Mouse (Mus musculus): ENCODE measurements around the gene H2-Ab1. TPM values are rescaled to one million over a fixed set of nuclear protein-coding genes. Genes with fewer than 3 reads are reported as not detected.

H2-Ab1 gene
- polyA plus RNA-seq, 1 experiment from 2014 or later, result 2.6 TPM

DNA sequence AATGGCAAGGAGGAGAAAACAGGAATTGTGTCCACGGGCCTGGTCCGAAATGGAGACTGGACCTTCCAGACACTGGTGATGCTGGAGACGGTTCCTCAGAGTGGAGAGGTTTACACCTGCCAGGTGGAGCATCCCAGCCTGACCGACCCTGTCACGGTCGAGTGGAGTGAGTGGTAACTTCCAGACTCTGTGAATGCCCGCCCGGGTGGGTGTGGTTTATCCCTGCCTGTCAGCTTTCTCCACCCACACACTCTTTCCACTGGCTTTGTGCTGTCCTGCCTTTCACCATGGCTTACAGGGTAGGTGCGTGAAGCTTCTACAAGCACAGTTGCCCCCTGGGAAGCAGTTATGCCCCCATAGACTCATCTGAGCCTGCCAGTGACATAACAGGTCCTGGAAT is 56.8 kb downstream of the H2-Ab1 start:
- no peak overlapping the region for H3K4me3 ChIP-seq
- no peak overlapping the region for H3K9ac ChIP-seq (replicated peaks)
- WGBS, result 67% methylated on average over 9 of the region's 9 CpGs
- H3K27ac ChIP-seq (replicated peaks), result no peak overlapping the region
- peaks cover 3% of the 10 kb centered on the region; the same call in 1 of the 2 replicates for H3K27me3 ChIP-seq
- ATAC-seq (ENCODE audit: low FRiP score, low read depth), result no peak
- peaks cover 3% of the 10 kb centered on the region; the same call in 1 of the 2 replicates for H3K4me1 ChIP-seq
- no peaks in the 10 kb centered on the region for H3K36me3 ChIP-seq
- no peak overlapping the region for H3K4me2 ChIP-seq (replicated peaks)
- H3K9me3 ChIP-seq, result no peaks in the 10 kb centered on the region

GRCm38 (mm10) chr17:34315512-34315911 is 58.0 kb downstream of the H2-Ab1 start:
- no peak overlapping the region for H3K27ac ChIP-seq (replicated peaks)
- peaks cover 3% of the 10 kb centered on the region; the same call in 1 of the 2 replicates for H3K27me3 ChIP-seq
- no peak overlapping the region for H3K4me3 ChIP-seq
- no peak overlapping the region for H3K4me2 ChIP-seq (replicated peaks)
- 89% methylated on average over 1 of the region's 1 CpGs for WGBS
- H3K9ac ChIP-seq (replicated peaks), result no peak overlapping the region
- no peaks in the 10 kb centered on the region for H3K36me3 ChIP-seq
- H3K4me1 ChIP-seq, result no peaks in the 10 kb centered on the region
- no peak for ATAC-seq (ENCODE audit: low FRiP score, low read depth)
- H3K9me3 ChIP-seq, result no peaks in the 10 kb centered on the region

DNA sequence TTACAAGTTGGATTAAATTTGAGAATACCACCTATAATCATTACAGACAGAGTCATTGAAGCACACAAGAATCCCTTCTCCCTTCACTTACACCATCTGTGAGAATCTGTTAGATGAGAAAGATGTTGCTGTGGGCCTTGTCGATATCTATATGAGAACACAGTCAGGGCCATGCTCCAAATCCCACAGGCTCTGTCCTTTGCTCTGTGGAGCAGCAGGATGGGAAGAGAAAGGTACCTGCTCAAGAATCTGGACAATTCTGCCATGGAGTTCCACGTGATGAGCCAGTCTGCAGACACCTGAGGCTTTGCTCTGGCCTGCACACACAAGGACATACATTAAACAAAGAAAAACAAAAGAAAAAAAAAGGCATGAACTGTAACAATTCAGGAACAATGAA is 59.2 kb downstream of the H2-Ab1 start:
- ATAC-seq (ENCODE audit: low FRiP score, low read depth), result no peak
- H3K9ac ChIP-seq (replicated peaks), result no peak overlapping the region
- no peak overlapping the region for H3K4me3 ChIP-seq
- H3K4me2 ChIP-seq (replicated peaks), result no peak overlapping the region
- H3K27me3 ChIP-seq, result peaks cover 3% of the 10 kb centered on the region; the same call in 1 of the 2 replicates
- no peaks in the 10 kb centered on the region for H3K4me1 ChIP-seq
- H3K27ac ChIP-seq (replicated peaks), result no peak overlapping the region
- 73% methylated on average over 2 of the region's 2 CpGs for WGBS
- no peaks in the 10 kb centered on the region for H3K9me3 ChIP-seq
- no peaks in the 10 kb centered on the region for H3K36me3 ChIP-seq

GRCm38 (mm10) chr17:34317275-34317674 is 59.8 kb downstream of the H2-Ab1 start:
- Histone ChIP-seq H3K9ac (replicated peaks) (no peak overlapping the region), H3K27me3 (peaks cover under 1% of the 10 kb centered on the region; the same call in 1 of the 2 replicates), H3K4me2 (replicated peaks) (no peak overlapping the region), H3K9me3 (no peaks in the 10 kb centered on the region), H3K36me3 (no peaks in the 10 kb centered on the region), H3K4me1 (no peaks in the 10 kb centered on the region), H3K27ac (replicated peaks) (no peak overlapping the region), H3K4me3 (no peak overlapping the region)
- ATAC-seq (ENCODE audit: low FRiP score, low read depth), result no peak
- 52% methylated on average over 2 of the region's 2 CpGs for WGBS

Other genes with a start within 250 kb of the H2-Ab1 start
- 25.2 and 27.0 TPM in 2 replicates for gene Ring1, start 233.0 kb upstream of the H2-Ab1 start, polyA plus RNA-seq (2016; fragmentation: Nextera tagmentation; extraction: Ambion mirVana)
- 110 and 131 TPM in 2 replicates for gene H2-Ke6, start 229.6 kb upstream of the H2-Ab1 start, polyA plus RNA-seq (2016; fragmentation: Nextera tagmentation; extraction: Ambion mirVana)
- gene Slc39a7, start 226.0 kb upstream of the H2-Ab1 start, polyA plus RNA-seq (2016; fragmentation: Nextera tagmentation; extraction: Ambion mirVana), result 180 and 184 TPM in 2 replicates
- 68.0 and 68.4 TPM in 2 replicates for gene Rxrb, start 225.9 kb upstream of the H2-Ab1 start, polyA plus RNA-seq (2016; fragmentation: Nextera tagmentation; extraction: Ambion mirVana)
- 2.3 and 4.0 TPM in 2 replicates for gene Col11a2, start 218.3 kb upstream of the H2-Ab1 start, polyA plus RNA-seq (2016; fragmentation: Nextera tagmentation; extraction: Ambion mirVana)
- 0.17 and 0.56 TPM in 2 replicates for gene H2-Oa, start 165.3 kb upstream of the H2-Ab1 start, polyA plus RNA-seq (2016; fragmentation: Nextera tagmentation; extraction: Ambion mirVana)
- 9.8 and 9.9 TPM in 2 replicates for gene H2-DMa, start 138.1 kb upstream of the H2-Ab1 start, polyA plus RNA-seq (2016; fragmentation: Nextera tagmentation; extraction: Ambion mirVana)
- gene Brd2, start 135.1 kb upstream of the H2-Ab1 start, polyA plus RNA-seq (2016; fragmentation: Nextera tagmentation; extraction: Ambion mirVana), result 144 and 148 TPM in 2 replicates
- 0.16 and 0.23 TPM in 2 replicates for gene H2-DMb2, start 114.4 kb upstream of the H2-Ab1 start, polyA plus RNA-seq (2016; fragmentation: Nextera tagmentation; extraction: Ambion mirVana)
- 0.16 and 0.73 TPM in 2 replicates for gene H2-DMb1, start 104.6 kb upstream of the H2-Ab1 start, polyA plus RNA-seq (2016; fragmentation: Nextera tagmentation; extraction: Ambion mirVana)
- gene Tap1, start 70.1 kb upstream of the H2-Ab1 start, polyA plus RNA-seq (2016; fragmentation: Nextera tagmentation; extraction: Ambion mirVana), result 1.4 and 1.8 TPM in 2 replicates
- gene Psmb9, start 69.9 kb upstream of the H2-Ab1 start, polyA plus RNA-seq (2016; fragmentation: Nextera tagmentation; extraction: Ambion mirVana), result 1.3 and 1.5 TPM in 2 replicates
- gene Psmb8, start 60.0 kb upstream of the H2-Ab1 start, polyA plus RNA-seq (2016; fragmentation: Nextera tagmentation; extraction: Ambion mirVana), result 1.6 and 2.1 TPM in 2 replicates
- gene Tap2, start 54.2 kb upstream of the H2-Ab1 start, polyA plus RNA-seq (2016; fragmentation: Nextera tagmentation; extraction: Ambion mirVana), result 0.79 and 0.82 TPM in 2 replicates
- gene H2-Ob, start 18.8 kb upstream of the H2-Ab1 start, polyA plus RNA-seq (2016; fragmentation: Nextera tagmentation; extraction: Ambion mirVana), result not detected in 2 replicates
- 0.37 TPM in 1 of 2 replicates, not detected in the other for gene H2-Aa, start 30.1 kb downstream of the H2-Ab1 start, polyA plus RNA-seq (2016; fragmentation: Nextera tagmentation; extraction: Ambion mirVana)
- gene H2-Eb1, start 48.2 kb downstream of the H2-Ab1 start, polyA plus RNA-seq (2016; fragmentation: Nextera tagmentation; extraction: Ambion mirVana), result 1.7 and 2.0 TPM in 2 replicates
- 0.10 TPM in 1 of 2 replicates, not detected in the other for gene H2-Eb2, start 68.0 kb downstream of the H2-Ab1 start, polyA plus RNA-seq (2016; fragmentation: Nextera tagmentation; extraction: Ambion mirVana)
- 0.06 TPM in 1 of 2 replicates, not detected in the other for gene Btnl2, start 97.1 kb downstream of the H2-Ab1 start, polyA plus RNA-seq (2016; fragmentation: Nextera tagmentation; extraction: Ambion mirVana)
- gene Btnl1, start 119.4 kb downstream of the H2-Ab1 start, polyA plus RNA-seq (2016; fragmentation: Nextera tagmentation; extraction: Ambion mirVana), result not detected in 2 replicates
- 3.9 and 4.2 TPM in 2 replicates for gene BC051142, start 141.1 kb downstream of the H2-Ab1 start, polyA plus RNA-seq (2016; fragmentation: Nextera tagmentation; extraction: Ambion mirVana)
- gene Btnl4, start 219.6 kb downstream of the H2-Ab1 start, polyA plus RNA-seq (2016; fragmentation: Nextera tagmentation; extraction: Ambion mirVana), result not detected in 2 replicates